Mouse (Mus musculus) heart, postnatal 36 days (tissue): ENCODE results near the gene Gpc5. TPM values are rescaled to one million over a fixed set of nuclear protein-coding genes. Genes with fewer than 3 reads are reported as not detected.

Experiments
- DNase-seq, 2 experiments: peaks; one replicate each; pipeline ENCODE4 v3.0.0; 2021 to 2022
- intact Hi-C: fragments of 180-260 bp; cut with DNase I; formaldehyde crosslinking; loops from one replicate; pipeline ENCODE4 v1.15.1; 2025
- total RNA-seq, 2 experiments: library from RNA; stranded (reverse); gene quantifications; 2 replicates each; pipeline ENCODE4 v1.2.3; 2021

The Gpc5 gene
- total RNA-seq, 2 experiments from 2014 or later = not detected

GRCm38 (mm10) chr14:115342597-115342996 is 250.6 kb downstream of the Gpc5 start:
- DNase-seq = no peak
- intact Hi-C loops = no loop called here

- DNase-seq = no peak
Observed at GRCm38 (mm10) chr14:115349448-115349847, 257.4 kb downstream of the Gpc5 start.

GRCm38 (mm10) chr14:115365320-115365935 is 273.4 kb downstream of the Gpc5 start:
- intact Hi-C loops = no loop called here
- no peak for DNase-seq

More at GRCm38 (mm10) chr14:115349448-115349847, 257.4 kb downstream of the Gpc5 start:
- intact Hi-C loops = no loop called here

GRCm38 (mm10) chr14:115369611-115370167 is 277.7 kb downstream of the Gpc5 start:
- DNase-seq = no peak
- intact Hi-C loops = no loop called here

GRCm38 (mm10) chr14:115371131-115371530 is 279.1 kb downstream of the Gpc5 start:
- intact Hi-C loops = no loop called here
- DNase-seq = no peak

GRCm38 (mm10) chr14:115391831-115392230 is 299.8 kb downstream of the Gpc5 start:
- DNase-seq = no peak
- intact Hi-C loops = loop anchor here (10.0 kb wide), 1 partner anchor 537 kb away; no protein-coding TSS in a partner anchor

- DNase-seq = no peak
- intact Hi-C loops = loop anchor here (1.0 to 10.0 kb wide), 2 partner anchors 322 to 538 kb away; no protein-coding TSS in a partner anchor
Observed at GRCm38 (mm10) chr14:115392894-115393524, 301.0 kb downstream of the Gpc5 start.

GRCm38 (mm10) chr14:115406596-115406995 is 314.6 kb downstream of the Gpc5 start:
- no peak for DNase-seq
- intact Hi-C loops = no loop called here

GRCm38 (mm10) chr14:115407309-115407930 is 315.4 kb downstream of the Gpc5 start:
- no peak for DNase-seq
- intact Hi-C loops = no loop called here

GRCm38 (mm10) chr14:115410881-115411280 is 318.9 kb downstream of the Gpc5 start:
- intact Hi-C loops = no loop called here
- DNase-seq = no peak

GRCm38 (mm10) chr14:115411513-115412174 is 319.6 kb downstream of the Gpc5 start:
- intact Hi-C loops = no loop called here
- DNase-seq = no peak

- intact Hi-C loops = no loop called here
Observed at GRCm38 (mm10) chr14:115412821-115413220, 320.8 kb downstream of the Gpc5 start.

GRCm38 (mm10) chr14:115413429-115413828 is 321.4 kb downstream of the Gpc5 start:
- no peak for DNase-seq
- intact Hi-C loops = no loop called here

More at GRCm38 (mm10) chr14:115412821-115413220, 320.8 kb downstream of the Gpc5 start:
- DNase-seq = no peak

- intact Hi-C loops = no loop called here
- no peak for DNase-seq
Observed at GRCm38 (mm10) chr14:115414545-115414944, 322.5 kb downstream of the Gpc5 start.

- DNase-seq = no peak
- intact Hi-C loops = no loop called here
Observed at GRCm38 (mm10) chr14:115431967-115432366, 340.0 kb downstream of the Gpc5 start.

- intact Hi-C loops = no loop called here
- DNase-seq = no peak
Observed at GRCm38 (mm10) chr14:115432368-115432767, 340.4 kb downstream of the Gpc5 start.

GRCm38 (mm10) chr14:115436617-115437016 is 344.6 kb downstream of the Gpc5 start:
- intact Hi-C loops = no loop called here
- DNase-seq = no peak

GRCm38 (mm10) chr14:115444789-115445770 is 353.1 kb downstream of the Gpc5 start:
- DNase-seq = no peak
- intact Hi-C loops = no loop called here

- intact Hi-C loops = no loop called here
- no peak for DNase-seq
Observed at GRCm38 (mm10) chr14:115450938-115451337, 358.9 kb downstream of the Gpc5 start.

GRCm38 (mm10) chr14:115467960-115468359 is 375.9 kb downstream of the Gpc5 start:
- intact Hi-C loops = no loop called here
- DNase-seq = no peak
